ENCODE assay signal across 36 mouse cellular contexts in the genomic region with DNA sequence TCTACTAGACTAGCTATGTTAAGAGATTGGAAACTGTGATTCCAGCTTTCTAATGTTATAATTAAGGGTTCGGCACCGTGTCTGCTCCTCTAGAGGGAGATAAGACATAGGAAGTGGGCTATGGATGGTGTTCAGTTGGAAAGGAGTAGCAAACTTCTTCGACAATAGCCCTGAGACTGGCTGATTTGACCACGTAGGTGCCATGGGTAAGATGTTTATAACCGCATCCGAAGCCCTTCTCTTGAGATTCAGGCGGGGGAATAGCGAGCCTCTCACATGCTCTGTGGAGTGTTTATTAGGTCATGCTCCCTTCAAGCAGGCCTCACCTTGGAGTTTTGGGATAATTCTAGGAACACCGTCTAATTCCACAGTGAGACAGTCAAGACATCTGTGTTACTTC. TPM values are rescaled to one million over a fixed set of nuclear protein-coding genes. Genes with fewer than 3 reads are reported as not detected.
"Had no signal": no experiment of that assay in that cellular context is flagged by ENCODE, and none has a peak within 500 bp of the region (broad histone marks: within the 10 kb centered on the region; RNA-seq: fewer than 3 reads in every experiment).

No protein-coding gene starts in this region.

- H3K27ac ChIP-seq: gastrocnemius, adult 2 months; hindbrain, embryonic 13.5 days; hindbrain, embryonic 15.5 days; hindbrain, postnatal 0 days; kidney, embryonic 15.5 days; kidney, postnatal 0 days had no signal

- H3K27me3 ChIP-seq: heart, embryonic 12.5 days; hindbrain, embryonic 13.5 days; hindbrain, embryonic 15.5 days; kidney, embryonic 15.5 days; limb, embryonic 12.5 days had no signal

- H3K4me3 ChIP-seq: gastrocnemius, adult 2 months; heart, embryonic 12.5 days; hindbrain, embryonic 13.5 days; hindbrain, embryonic 15.5 days; kidney, embryonic 15.5 days had no signal

- H3K4me2 ChIP-seq: hindbrain, embryonic 13.5 days; hindbrain, embryonic 15.5 days had no signal

- H3K36me3 ChIP-seq: heart, embryonic 10.5 days; heart, embryonic 12.5 days; hindbrain, embryonic 13.5 days; hindbrain, embryonic 15.5 days; kidney, embryonic 15.5 days; limb, embryonic 12.5 days had no signal

- H3K9ac ChIP-seq: heart, embryonic 12.5 days; hindbrain, embryonic 13.5 days; hindbrain, embryonic 15.5 days; kidney, embryonic 15.5 days; limb, embryonic 12.5 days had no signal

- H3K9me3 ChIP-seq: heart, embryonic 10.5 days; heart, embryonic 12.5 days; hindbrain, embryonic 13.5 days; hindbrain, embryonic 15.5 days; kidney, embryonic 15.5 days; limb, embryonic 12.5 days had no signal

- ATAC-seq: hindbrain, postnatal 0 days; intestine, embryonic 16.5 days had no signal

- DNase-seq: gastrocnemius, adult 2 months; gastrocnemius, postnatal 10 days; gastrocnemius, postnatal 36 days; heart, adult 18-20 months; heart, postnatal 10 days; heart, postnatal 36 days; kidney, adult 11 months; kidney, adult 2 months; kidney, adult 9 months; kidney, postnatal 14 days; kidney, postnatal 36 days; layer of hippocampus, adult 9-11 months; layer of hippocampus, postnatal 36 days; left cerebral cortex, postnatal 4 days had no signal

RNA-seq across cellular contexts. Expression of gene Hist1h1t, which starts 0.7 kb away (rescaled TPM):
- total RNA-seq: gastrocnemius, adult 2 months; gastrocnemius, postnatal 36 days; heart, adult 18-20 months; heart, postnatal 36 days; hematopoietic stem cell, adult 5-6 weeks; layer of hippocampus, adult 18-20 months; layer of hippocampus, postnatal 14 days; layer of hippocampus, postnatal 36 days; left cerebral cortex, adult 18-20 months; left cerebral cortex, postnatal 10 days; left cerebral cortex, postnatal 25 days; left cerebral cortex, postnatal 4 days; liver, adult 2 months had no signal
- polyA plus RNA-seq: frontal cortex, adult 2 months; gonadal fat pad, adult 2 months; heart, embryonic 12.5 days; heart, embryonic 16.5 days; hindbrain, embryonic 11.5 days; hindbrain, embryonic 13.5 days; hindbrain, embryonic 15.5 days; hindbrain, postnatal 0 days; intestine, embryonic 14.5 days; kidney, adult 2 months; kidney, embryonic 15.5 days; kidney, postnatal 0 days; large intestine, adult 2 months; limb, embryonic 12.5 days; liver, adult 2 months had no signal
